Mouse (Mus musculus) layer of hippocampus, adult 11-12 months (tissue): ENCODE results near the gene Surf2.

Source experiments
- DNase-seq: peaks from one replicate; pipeline ENCODE4 v3.0.0; 2022; ENCODE audit warnings: low spot score

Surf2 gene

GRCm38 (mm10) chr2:26960756-26961155 is 44.6 kb downstream of the Surf2 start:
- no peak for DNase-seq

GRCm38 (mm10) chr2:26963923-26964723 is 48.0 kb downstream of the Surf2 start, which contains the start of gene Rexo4:
Gene Rexo4, minus strand, starts transcription at chr2:26964386.
- peak; percentile 92 for DNase-seq

GRCm38 (mm10) chr2:26964724-26965370 is 48.7 kb downstream of the Surf2 start:
- no peak for DNase-seq

GRCm38 (mm10) chr2:26967262-26967661 is 51.1 kb downstream of the Surf2 start:
- no peak for DNase-seq
